Mouse (Mus musculus): ENCODE measurements around the gene Rgl1.

- TF ChIP-seq CTCF (IDR thresholded peaks at IDR 0.05; ENCODE audit: extremely low read depth, insufficient read depth, low read length) (peak; percentile 56), POLR2A (IDR thresholded peaks at IDR 0.05; ENCODE audit: extremely low read depth, insufficient read depth, low read length) (no peak)
These were observed 245.2 kb downstream of the Rgl1 start for GRCm38 (mm10) chr1:152520798-152521575.
